ENCODE assay signal across 9 mouse cellular contexts in genomic region chr6:113483729-113484128, GRCm38 (mm10). TPM values are rescaled to one million over a fixed set of nuclear protein-coding genes. Genes with fewer than 3 reads are reported as not detected.
DNase-seq lines count a peak whose midpoint lies in the region; ATAC-seq and TF ChIP-seq lines count a peak whose summit lies in the region.
"Had no signal": no experiment of that assay in that cellular context is flagged by ENCODE, and none has a peak within 500 bp of the region (broad histone marks: within the 10 kb centered on the region; RNA-seq: fewer than 3 reads in every experiment).

No protein-coding gene starts in this region.

- DNase-seq in spleen, postnatal 10 days (ENCODE audit: low spot score in 2 of 2) = peak; percentile 20 to 33
- DNase-seq in spleen, postnatal 36 days (ENCODE audit: low spot score in 2 of 2) = no peak
- DNase-seq in cerebellum, postnatal 14 days = peak; percentile 56 to 65
- peak; percentile 27 to 46 for DNase-seq in heart, adult 9 months (ENCODE audit: low spot score in 2 of 2)
- DNase-seq in left cerebral cortex, adult 9 months (ENCODE audit: low spot score in 2 of 2) = no peak
- DNase-seq in frontal cortex, postnatal 36 days (ENCODE audit: low spot score in 2 of 2) = no peak

- ATAC-seq in limb, embryonic 12.5 days (ENCODE audit: insufficient number of reproducible peaks, insufficient read depth, low FRiP score, low TSS enrichment, low read depth) = no peak

- H3K9me3 ChIP-seq in limb, embryonic 12.5 days = no peaks in the 10 kb centered on the region

- no peaks in the 10 kb centered on the region for H3K36me3 ChIP-seq in limb, embryonic 12.5 days
- H3K36me3 ChIP-seq in myocyte (ENCODE audit: control insufficient read depth, insufficient read depth) = no peaks in the 10 kb centered on the region

- no peak overlapping the region for H3K27ac ChIP-seq in limb, embryonic 12.5 days

- peak overlapping the region; percentile 75 for H3K4me2 ChIP-seq in limb, embryonic 12.5 days
- H3K4me2 ChIP-seq in myocyte (ENCODE audit: low read depth) = peak overlapping the region; percentile 80

- 11% methylated on average over 10 of the region's 10 CpGs for WGBS in limb, embryonic 12.5 days

- H3K27me3 ChIP-seq in limb, embryonic 12.5 days = peaks cover 44% of the 10 kb centered on the region
- no peaks in the 10 kb centered on the region for H3K27me3 ChIP-seq in myocyte (ENCODE audit: control insufficient read depth, insufficient read depth, insufficient read length)

- H3ac ChIP-seq in myocyte (ENCODE audit: control insufficient read depth, insufficient read length) = no peak overlapping the region

- peaks cover 26% of the 10 kb centered on the region for H3K4me1 ChIP-seq in limb, embryonic 12.5 days (replicated peaks)

- H3K79me2 ChIP-seq in myocyte (ENCODE audit: control insufficient read depth, insufficient read depth) = no peaks in the 10 kb centered on the region

- TF ChIP-seq POLR2A in myocyte (IDR thresholded peaks at IDR 0.05; ENCODE audit: insufficient read length, low read depth) = no peak

- H3K9ac ChIP-seq in limb, embryonic 12.5 days (replicated peaks) = peak overlapping the region; percentile 40

- H3K4me3 ChIP-seq in limb, embryonic 12.5 days (replicated peaks) = peak overlapping the region; percentile 47
- peak overlapping the region; percentile 33 for H3K4me3 ChIP-seq in myocyte

TF ChIP-seq in myocyte, 11 proteins besides CTCF, POLR2A, EP300 and RAD21:
- TF ChIP-seq TCF12 (IDR thresholded peaks at IDR 0.05; ENCODE audit: insufficient read depth, poor library complexity, severe bottlenecking) (no peak), MYOG (IDR thresholded peaks at IDR 0.05; ENCODE audit: control insufficient read depth in 1 of 3, insufficient read depth in 1 of 3, insufficient read length in 2 of 3, low read depth in 2 of 3) (no peak), POLR2AphosphoS2 (IDR thresholded peaks at IDR 0.05; ENCODE audit: insufficient read length, low read depth) (no peak), MYOD1 (IDR thresholded peaks at IDR 0.05; ENCODE audit: control insufficient read depth in 1 of 3, insufficient read length in 2 of 3, low read depth in 2 of 3) (no peak), SRF (IDR thresholded peaks at IDR 0.05; ENCODE audit: control insufficient read depth, insufficient read length, low read depth) (no peak), REST (IDR thresholded peaks at IDR 0.05; ENCODE audit: insufficient read depth, insufficient read length) (no peak), CEBPB (IDR thresholded peaks at IDR 0.05; ENCODE audit: insufficient read depth, poor library complexity, severe bottlenecking) (no peak), E2F4 (IDR thresholded peaks at IDR 0.05; ENCODE audit: insufficient read depth) (no peak), USF1 (IDR thresholded peaks at IDR 0.05; ENCODE audit: low read depth) (no peak), MAX (IDR thresholded peaks at IDR 0.05; ENCODE audit: low read depth) (no peak), TCF3 (IDR thresholded peaks at IDR 0.05; ENCODE audit: insufficient read length, low read depth) (no peak)
TF ChIP-seq in myocyte: peak in this region for 0.

RNA-seq across cellular contexts. Expression of gene Creld1, which starts 0.6 kb away (rescaled TPM):
- polyA plus RNA-seq in limb, embryonic 12.5 days (2016; fragmentation: Nextera tagmentation; extraction: Ambion mirVana) = 14.1 and 14.9 TPM in 2 replicates
- polyA plus RNA-seq in myocyte (2012; fragmentation: generic; extraction: Trizol) = 78.2 TPM

RNA-seq across cellular contexts. Expression of gene Il17rc, which starts 12.5 kb away (rescaled TPM):
- polyA plus RNA-seq in limb, embryonic 12.5 days (2016; fragmentation: Nextera tagmentation; extraction: Ambion mirVana) = 4.2 and 5.1 TPM in 2 replicates
- 73.0 TPM for polyA plus RNA-seq in myocyte (2012; fragmentation: generic; extraction: Trizol)

RNA-seq across cellular contexts. Expression of gene Prrt3, which starts 18.0 kb away (rescaled TPM):
- 0.98 and 1.0 TPM in 2 replicates for polyA plus RNA-seq in limb, embryonic 12.5 days (2016; fragmentation: Nextera tagmentation; extraction: Ambion mirVana)
- polyA plus RNA-seq in myocyte (2012; fragmentation: generic; extraction: Trizol) = 0.22 TPM
- polyA plus RNA-seq: gonadal fat pad, adult 2 months had no signal

RNA-seq across cellular contexts. Expression of gene Il17re, which starts 25.4 kb away (rescaled TPM):
- polyA plus RNA-seq in limb, embryonic 12.5 days (2016; fragmentation: Nextera tagmentation; extraction: Ambion mirVana) = 3.4 and 3.7 TPM in 2 replicates
- polyA plus RNA-seq in myocyte (2012; fragmentation: generic; extraction: Trizol) = not detected

RNA-seq across cellular contexts. Expression of gene Jagn1, which starts 41.4 kb away (rescaled TPM):
- 75.2 and 77.0 TPM in 2 replicates for polyA plus RNA-seq in limb, embryonic 12.5 days (2016; fragmentation: Nextera tagmentation; extraction: Ambion mirVana)
- 92.7 TPM for polyA plus RNA-seq in myocyte (2012; fragmentation: generic; extraction: Trizol)

Comparison
In these comparisons a context has a peak if more than half of its experiments do, and no peak if none do; other contexts are left out.
1. DNase-seq: peak in spleen, postnatal 10 days (2 of 2), cerebellum, postnatal 14 days (2 of 2) and heart, adult 9 months (2 of 2); none in spleen, postnatal 36 days (0 of 2), left cerebral cortex, adult 9 months (0 of 2) and frontal cortex, postnatal 36 days (0 of 2).
2. RNA of gene Il17rc, which starts 12.5 kb away (polyA plus RNA-seq): 73.0 TPM in myocyte (single experiment); 4.2 to 5.1 TPM in limb, embryonic 12.5 days; every median in the first group is over 10 times any median in the second.